Mouse (Mus musculus): ENCODE results near the gene Casd1. TPM values are rescaled to one million over a fixed set of nuclear protein-coding genes. Genes with fewer than 3 reads are reported as not detected.

Gene Casd1
- total and polyA plus RNA-seq, 3 experiments: 13.1 to 38.2 (median 30.4) TPM

DNA sequence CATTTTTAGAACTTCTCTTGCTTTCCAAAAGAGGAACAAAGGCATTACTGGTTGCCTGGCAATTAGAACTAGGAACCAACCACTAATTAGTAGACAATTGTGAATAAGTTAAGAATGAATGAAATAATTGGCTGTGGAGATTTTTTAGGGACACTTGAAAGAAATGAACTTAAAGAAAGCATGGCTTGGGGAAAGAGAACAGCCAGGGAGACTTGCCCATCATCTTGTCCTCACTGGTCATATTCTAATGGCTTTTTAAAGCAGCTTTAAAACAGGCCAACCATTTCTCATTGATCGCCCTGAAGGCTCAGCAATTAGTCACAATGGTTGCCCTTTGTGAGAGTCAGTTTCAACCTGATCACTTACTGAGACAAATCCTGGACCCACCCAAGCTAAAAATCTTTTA lies 76.7 kb downstream of the Casd1 start:
- H3K27me3 ChIP-seq (replicated peaks): no peaks in the 10 kb centered on the region

DNA sequence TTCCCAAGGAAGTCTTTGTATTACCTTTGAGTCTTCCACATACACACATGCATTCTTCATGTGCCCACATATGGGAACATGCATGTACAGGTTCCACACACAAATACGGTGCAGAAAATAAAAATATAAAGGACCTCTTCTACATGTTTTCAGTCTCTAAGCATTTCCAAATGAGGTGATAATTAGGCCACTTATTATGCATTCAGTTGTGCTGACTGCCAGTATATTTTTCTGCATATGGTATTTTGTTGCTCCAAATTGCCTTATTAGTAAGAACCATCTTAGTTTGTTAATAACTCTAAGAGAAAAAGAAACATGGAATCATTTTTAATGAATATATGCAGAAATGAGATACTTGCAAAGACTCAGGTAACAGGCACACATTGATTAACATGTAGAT lies 79.3 kb downstream of the Casd1 start:
- Histone ChIP-seq H3K9ac (ENCODE audit: insufficient read depth, low read depth) (no peak overlapping the region), H3K27me3 (replicated peaks) (no peaks in the 10 kb centered on the region), H3K4me3 (replicated peaks in 1 of 3; ENCODE audit: low read depth in 2 of 3, low read length in 2 of 3, poor library complexity in 1 of 3) (no peak overlapping the region), H3K4me1 (ENCODE audit: control insufficient read depth in 1 of 2, insufficient read depth in 2 of 2) (peaks cover 0 to 14% of the 10 kb centered on the region in 2 experiments; a peak in 2 of 4 replicates), H3K79me2 (replicated peaks; ENCODE audit: control insufficient read depth, extremely low read depth, insufficient read depth, poor library complexity, severe bottlenecking) (no peaks in the 10 kb centered on the region), H3K4me2 (ENCODE audit: insufficient read depth, low read depth, poor library complexity, severe bottlenecking) (no peak overlapping the region), H3K9me3 (replicated peaks; ENCODE audit: low read length) (no peaks in the 10 kb centered on the region), H3K36me3 (replicated peaks in 1 of 2; ENCODE audit: control insufficient read depth in 1 of 2, insufficient read depth in 1 of 2, low read length in 1 of 2) (no peaks in the 10 kb centered on the region), H3K27ac (ENCODE audit: insufficient read depth, low read depth) (no peak overlapping the region)
- no peak for TF ChIP-seq ZNF384 (IDR thresholded peaks at IDR 0.05; ENCODE audit: low read depth, low read length)
- no peak for TF ChIP-seq SIN3A (IDR thresholded peaks at IDR 0.05; ENCODE audit: low read length)
- no peak for TF ChIP-seq MEF2A (IDR thresholded peaks at IDR 0.05; ENCODE audit: borderline replicate concordance, low read depth, low read length)
- TF ChIP-seq ZC3H11A (IDR thresholded peaks at IDR 0.05; ENCODE audit: low read depth, low read length): no peak
- TF ChIP-seq POLR2A (IDR thresholded peaks at IDR 0.05; ENCODE audit: low read depth, low read length): no peak
- no peak for TF ChIP-seq ZMIZ1 (IDR thresholded peaks at IDR 0.05; ENCODE audit: low read depth, low read length)
- no peak for TF ChIP-seq POLR2AphosphoS2 (IDR thresholded peaks at IDR 0.05; ENCODE audit: low read depth, low read length)
- TF ChIP-seq E2F4 (IDR thresholded peaks at IDR 0.05; ENCODE audit: insufficient replicate concordance, low read depth, low read length): no peak
- DNase-seq (ENCODE audit: extremely low read depth): no peak
- dilution Hi-C loops (cut with MboI; ENCODE audit: extremely low pct_ligation_motif_present, extremely low pct_unique_long_range_greater_than_20kb, low sequenced_read_pairs): no loop called here
- in situ Hi-C loops (cut with MboI; ENCODE audit: low pct_ligation_motif_present, low pct_unique_long_range_greater_than_20kb, low sequenced_read_pairs): no loop called here

More for the DNA sequence above, 76.7 kb downstream of the Casd1 start:
- peaks cover 0 to 4% of the 10 kb centered on the region in 2 experiments; a peak in 1 of 4 replicates for H3K4me1 ChIP-seq (ENCODE audit: control insufficient read depth in 1 of 2, insufficient read depth in 2 of 2)
- no peak overlapping the region for H3K27ac ChIP-seq (ENCODE audit: insufficient read depth, low read depth)
- no peaks in the 10 kb centered on the region for H3K79me2 ChIP-seq (replicated peaks; ENCODE audit: control insufficient read depth, extremely low read depth, insufficient read depth, poor library complexity, severe bottlenecking)
- H3K4me3 ChIP-seq (replicated peaks in 1 of 3; ENCODE audit: low read depth in 2 of 3, low read length in 2 of 3, poor library complexity in 1 of 3): no peak overlapping the region
- H3K36me3 ChIP-seq (replicated peaks in 1 of 2; ENCODE audit: control insufficient read depth in 1 of 2, insufficient read depth in 1 of 2, low read length in 1 of 2): no peaks in the 10 kb centered on the region
- TF ChIP-seq MYC (IDR thresholded peaks at IDR 0.05; ENCODE audit: low read depth, low read length) (no peak), E2F4 (IDR thresholded peaks at IDR 0.05; ENCODE audit: insufficient replicate concordance, low read depth, low read length) (no peak), ZNF384 (IDR thresholded peaks at IDR 0.05; ENCODE audit: low read depth, low read length) (no peak), GABPA (IDR thresholded peaks at IDR 0.05; ENCODE audit: insufficient replicate concordance, low read depth, low read length) (no peak), SIN3A (IDR thresholded peaks at IDR 0.05; ENCODE audit: low read length) (no peak), USF1 (IDR thresholded peaks at IDR 0.05; ENCODE audit: low read depth, low read length) (no peak), HCFC1 (IDR thresholded peaks at IDR 0.05; ENCODE audit: low read depth, low read length) (no peak), CHD1 (IDR thresholded peaks at IDR 0.05; ENCODE audit: low read depth, low read length) (no peak), CTCF (conservative IDR thresholded peaks at IDR 0.05 in 1 of 2, IDR thresholded peaks at IDR 0.05 in 1 of 2; ENCODE audit: low read depth in 2 of 2, low read length in 2 of 2) (no peak)
- DNase-seq (ENCODE audit: extremely low read depth): no peak
- dilution Hi-C loops (cut with MboI; ENCODE audit: extremely low pct_ligation_motif_present, extremely low pct_unique_long_range_greater_than_20kb, low sequenced_read_pairs): no loop called here
- no peak overlapping the region for H3K4me2 ChIP-seq (ENCODE audit: insufficient read depth, low read depth, poor library complexity, severe bottlenecking)
- no peak overlapping the region for H3K9ac ChIP-seq (ENCODE audit: insufficient read depth, low read depth)
- H3K9me3 ChIP-seq (replicated peaks; ENCODE audit: low read length): no peaks in the 10 kb centered on the region
- in situ Hi-C loops (cut with MboI; ENCODE audit: low pct_ligation_motif_present, low pct_unique_long_range_greater_than_20kb, low sequenced_read_pairs): no loop called here

DNA sequence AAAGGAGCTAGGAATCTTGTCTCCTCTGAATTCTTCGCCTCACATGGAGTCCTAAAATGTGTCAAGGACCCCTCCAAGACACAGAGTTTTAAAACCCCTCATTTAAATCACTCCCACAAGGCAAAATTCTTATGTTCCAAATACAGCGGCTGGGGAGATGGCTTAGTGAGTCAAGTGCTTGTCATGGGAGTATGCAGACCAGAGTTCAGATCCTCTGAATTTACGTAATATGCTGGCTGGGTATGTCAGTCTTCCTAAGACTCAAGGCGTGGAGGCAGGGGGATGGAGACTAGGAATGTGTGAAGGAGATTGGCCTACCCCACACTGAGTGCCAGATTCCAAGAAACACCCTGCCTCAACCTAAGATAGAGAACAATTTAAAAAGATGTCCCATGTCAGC lies 79.9 kb downstream of the Casd1 start:
- no peak overlapping the region for H3K27ac ChIP-seq (ENCODE audit: insufficient read depth, low read depth)
- no peaks in the 10 kb centered on the region for H3K79me2 ChIP-seq (replicated peaks; ENCODE audit: control insufficient read depth, extremely low read depth, insufficient read depth, poor library complexity, severe bottlenecking)
- peaks cover 0 to 14% of the 10 kb centered on the region in 2 experiments; a peak in 2 of 4 replicates for H3K4me1 ChIP-seq (ENCODE audit: control insufficient read depth in 1 of 2, insufficient read depth in 2 of 2)
- H3K4me3 ChIP-seq (replicated peaks in 1 of 3; ENCODE audit: low read depth in 2 of 3, low read length in 2 of 3, poor library complexity in 1 of 3): no peak overlapping the region
- H3K36me3 ChIP-seq (replicated peaks in 1 of 2; ENCODE audit: control insufficient read depth in 1 of 2, insufficient read depth in 1 of 2, low read length in 1 of 2): no peaks in the 10 kb centered on the region
- no peak for DNase-seq (ENCODE audit: extremely low read depth)
- no peaks in the 10 kb centered on the region for H3K27me3 ChIP-seq (replicated peaks)
- dilution Hi-C loops (cut with MboI; ENCODE audit: extremely low pct_ligation_motif_present, extremely low pct_unique_long_range_greater_than_20kb, low sequenced_read_pairs) (no loop called here), in situ Hi-C loops (cut with MboI; ENCODE audit: low pct_ligation_motif_present, low pct_unique_long_range_greater_than_20kb, low sequenced_read_pairs) (no loop called here)
- H3K9ac ChIP-seq (ENCODE audit: insufficient read depth, low read depth): no peak overlapping the region
- TF ChIP-seq TCF12 (IDR thresholded peaks at IDR 0.05; ENCODE audit: low read depth, low read length) (no peak), CTCF (conservative IDR thresholded peaks at IDR 0.05 in 1 of 2, IDR thresholded peaks at IDR 0.05 in 1 of 2; ENCODE audit: low read depth in 2 of 2, low read length in 2 of 2) (no peak), PAX5 (IDR thresholded peaks at IDR 0.05; ENCODE audit: low read length) (no peak), ZC3H11A (IDR thresholded peaks at IDR 0.05; ENCODE audit: low read depth, low read length) (no peak), UBTF (IDR thresholded peaks at IDR 0.05; ENCODE audit: low read depth, low read length) (no peak), MXI1 (IDR thresholded peaks at IDR 0.05; ENCODE audit: low read depth, low read length) (no peak), POLR2A (IDR thresholded peaks at IDR 0.05; ENCODE audit: low read depth, low read length) (no peak), RCOR1 (conservative IDR thresholded peaks at IDR 0.05; ENCODE audit: low read depth, low read length) (no peak)
- no peak overlapping the region for H3K4me2 ChIP-seq (ENCODE audit: insufficient read depth, low read depth, poor library complexity, severe bottlenecking)
- no peaks in the 10 kb centered on the region for H3K9me3 ChIP-seq (replicated peaks; ENCODE audit: low read length)
